Mouse (Mus musculus) gastrocnemius, adult 2 months (tissue): ENCODE data around the gene Trim15. TPM values are rescaled to one million over a fixed set of nuclear protein-coding genes. Genes with fewer than 3 reads are reported as not detected.
"Not testable (repeated sequence)": the region's sequence is repeated elsewhere in the genome, so short reads cannot be mapped to it uniquely, and the experiment has no call there.

Source experiments
- DNase-seq: peaks from one replicate; pipeline ENCODE4 v3.0.0; 2022
- H3K27ac ChIP-seq: fragments of 200-600 bp; 2 replicates; pipeline ENCODE4 v1.8.1; 2022; ENCODE audit warnings: mild to moderate bottlenecking
- H3K4me3 ChIP-seq: fragments of 200-600 bp; 2 replicates; pipeline ENCODE4 v1.8.1; 2022; ENCODE audit warnings: mild to moderate bottlenecking, moderate library complexity
- CTCF ChIP-seq: fragments of 200-600 bp; IDR thresholded peaks from 2 replicates; pipeline ENCODE4 v1.8.1; 2022; ENCODE audit warnings: antibody characterized with exemption, mild to moderate bottlenecking, moderate library complexity
- intact Hi-C: fragments of 180-260 bp; cut with DNase I; formaldehyde crosslinking; loops from one replicate; pipeline ENCODE4 v1.15.1; 2025
- total RNA-seq, 2 experiments: library from RNA; stranded (reverse); gene quantifications; 2 replicates each; pipeline ENCODE4 v1.2.3; 2021

Gene Trim15
- total RNA-seq, 2 experiments from 2014 or later = not detected

- no peak for DNase-seq
- intact Hi-C loops = loop anchor here (5.0 kb wide), 1 partner anchor 116 kb away; the partner anchor contains the start of gene Ppp1r11
- no peak for TF ChIP-seq CTCF
- H3K27ac ChIP-seq = peak overlapping the region; percentile 93
- peak overlapping the region; percentile 84 for H3K4me3 ChIP-seq
These were observed 30.6 kb downstream of the Trim15 start for GRCm38 (mm10) chr17:36836427-36836812.

- intact Hi-C loops = loop anchor here (5.0 kb wide), 1 partner anchor 116 kb away; the partner anchor contains the start of gene Ppp1r11
- DNase-seq = peak; percentile 68
- TF ChIP-seq CTCF = peak; percentile 46
- peak overlapping the region; percentile 93 for H3K27ac ChIP-seq
- H3K4me3 ChIP-seq = peak overlapping the region; percentile 84
These were observed 31.2 kb downstream of the Trim15 start for GRCm38 (mm10) chr17:36835591-36836426.

- H3K4me3 ChIP-seq = no peak overlapping the region
- intact Hi-C loops = no loop called here
- no peak for TF ChIP-seq CTCF
- H3K27ac ChIP-seq = no peak overlapping the region
- no peak for DNase-seq
These were observed 34.3 kb downstream of the Trim15 start for GRCm38 (mm10) chr17:36832694-36833093.

- intact Hi-C loops = no loop called here
- H3K27ac ChIP-seq = no peak overlapping the region
- H3K4me3 ChIP-seq = no peak overlapping the region
- no peak for TF ChIP-seq CTCF
- DNase-seq = no peak
These were observed 36.5 kb downstream of the Trim15 start for GRCm38 (mm10) chr17:36830470-36830869.

GRCm38 (mm10) chr17:36828488-36828887 lies 38.5 kb downstream of the Trim15 start:
- TF ChIP-seq CTCF = no peak
- intact Hi-C loops = no loop called here
- DNase-seq = no peak
- no peak overlapping the region for H3K4me3 ChIP-seq
- no peak overlapping the region for H3K27ac ChIP-seq

- TF ChIP-seq CTCF = peak; percentile 86
- H3K4me3 ChIP-seq, intact Hi-C loops: not testable (repeated sequence)
- peak; percentile 92 for DNase-seq
- H3K27ac ChIP-seq = peak overlapping the region; percentile 43; the same call in 1 of the 2 replicates
These were observed 41.0 kb downstream of the Trim15 start for GRCm38 (mm10) chr17:36826002-36826401.

GRCm38 (mm10) chr17:36825525-36825924 lies 41.5 kb downstream of the Trim15 start:
- DNase-seq = no peak
- intact Hi-C loops = loop anchor here (2.0 kb wide), 1 partner anchor 37 kb away; no protein-coding TSS in a partner anchor
- TF ChIP-seq CTCF = peak; percentile 46
- Histone ChIP-seq H3K4me3 (no peak overlapping the region), H3K27ac (peak overlapping the region; percentile 43; the same call in 1 of the 2 replicates)

- peak; percentile 48 for DNase-seq
- peak; percentile 72 for TF ChIP-seq CTCF
- H3K4me3 ChIP-seq = no peak overlapping the region
- H3K27ac ChIP-seq = no peak overlapping the region
- intact Hi-C loops = loop anchor here (2.0 kb wide), 1 partner anchor 35 kb away; no protein-coding TSS in a partner anchor
These were observed 43.0 kb downstream of the Trim15 start for GRCm38 (mm10) chr17:36824005-36824404.

GRCm38 (mm10) chr17:36811871-36812270 lies 55.1 kb downstream of the Trim15 start, which contains the start of gene H2-M10.6:
Gene H2-M10.6, plus strand, starts transcription at chr17:36812171.
- intact Hi-C loops = no loop called here

More at GRCm38 (mm10) chr17:36811871-36812270, 55.1 kb downstream of the Trim15 start, which contains the start of gene H2-M10.6:
- H3K4me3 ChIP-seq = no peak within 1 kb of the TSS
- no peak for TF ChIP-seq CTCF
- no peak within 1 kb of the TSS for H3K27ac ChIP-seq
- DNase-seq = no peak

Other genes with a start within 250 kb of the Trim15 start
- not detected for gene H2-M9, start 224.5 kb downstream of the Trim15 start, total RNA-seq
- not detected for gene H2-M1, start 195.0 kb downstream of the Trim15 start, total RNA-seq
- gene H2-M10.5, start 94.3 kb downstream of the Trim15 start, total RNA-seq = not detected
- gene H2-M10.6, start 55.0 kb downstream of the Trim15 start, total RNA-seq = not detected
- 10 to 100 TPM; 18.9 to 23.5 TPM for gene Trim26, start 30.1 kb downstream of the Trim15 start, total RNA-seq
- gene Trim10, start 2.4 kb upstream of the Trim15 start, total RNA-seq = not detected
- not detected for gene Trim40, start 22.9 kb upstream of the Trim15 start, total RNA-seq
- gene Trim31, start 30.9 kb upstream of the Trim15 start, total RNA-seq = not detected
- gene Rnf39, start 75.7 kb upstream of the Trim15 start, total RNA-seq = under 1 TPM; 0.14 to 0.33 TPM
- 10 to 100 TPM; 52.2 to 57.7 TPM for gene Ppp1r11, start 84.5 kb upstream of the Trim15 start, total RNA-seq
- gene Znrd1, start 91.3 kb upstream of the Trim15 start, total RNA-seq = 10 to 100 TPM; 17.7 to 23.6 TPM
- gene Znrd1as, start 91.4 kb upstream of the Trim15 start, total RNA-seq = 10 to 100 TPM; 18.2 to 22.4 TPM
- gene 2410137M14Rik, start 114.0 kb upstream of the Trim15 start, total RNA-seq = under 1 TPM in 1 of 2 experiments, not detected in 1; 0.45 TPM
- under 1 TPM in 1 of 2 experiments, not detected in 1; 0.10 TPM for gene H2-M5, start 122.3 kb upstream of the Trim15 start, total RNA-seq
- gene Zfp57, start 134.0 kb upstream of the Trim15 start, total RNA-seq = 1 to 10 TPM in 1 of 2 experiments, under 1 TPM in 1; 0.23 to 1.3 TPM
- not detected for gene Mog, start 156.2 kb upstream of the Trim15 start, total RNA-seq
- gene Gabbr1, start 178.8 kb upstream of the Trim15 start, total RNA-seq = 1 to 10 TPM; 8.5 to 9.1 TPM
- gene Olfr90, start 221.3 kb upstream of the Trim15 start, total RNA-seq = not detected
- not detected for gene Olfr91, start 231.1 kb upstream of the Trim15 start, total RNA-seq